Mouse (Mus musculus): ENCODE measurements at regions not wholly inside any gene's neighbourhood (a gene's known extent, or its start where the extent isn't known, plus 50 kb on each side); places are given as distances from the start of the nearest gene placed in this dataset.

DNA sequence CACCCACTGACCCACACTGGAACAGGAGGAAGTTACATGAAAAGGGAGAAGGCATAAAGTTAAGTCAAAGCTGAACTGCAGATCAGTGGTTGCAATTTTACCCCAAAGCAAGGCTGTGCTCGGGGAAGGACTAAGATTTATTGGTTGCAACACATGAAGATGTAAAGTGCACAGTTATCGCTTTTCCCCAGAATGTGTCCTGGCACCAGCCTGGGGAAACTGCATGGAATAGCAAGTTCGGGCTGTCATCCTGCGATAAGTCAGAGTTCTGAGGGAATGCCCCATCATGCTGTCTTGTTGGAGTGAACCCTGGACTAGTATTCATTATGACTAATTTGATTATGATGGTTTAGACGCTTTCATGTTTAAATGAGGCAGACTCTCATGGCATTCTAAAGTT lies 128.5 kb upstream of the Adgrl2 start:
- no peak for TF ChIP-seq EP300 (optimal IDR thresholded peaks at IDR 0.05)
- TF ChIP-seq CTCF (IDR thresholded peaks at IDR 0.05; ENCODE audit: low read depth): no peak
